Mouse (Mus musculus) heart, postnatal 0 days (tissue): Measurements from ENCODE around the gene Pard3.

Source experiments
- CTCF ChIP-seq: IDR thresholded peaks from 2 replicates; pipeline ENCODE4 v1.5.1; 2016; ENCODE audit warnings: antibody characterized with exemption, control low read depth, low read depth
- EP300 ChIP-seq: IDR thresholded peaks from 2 replicates; pipeline ENCODE4 v1.6.1; 2016; ENCODE audit warnings: antibody characterized with exemption, low read depth

DNA sequence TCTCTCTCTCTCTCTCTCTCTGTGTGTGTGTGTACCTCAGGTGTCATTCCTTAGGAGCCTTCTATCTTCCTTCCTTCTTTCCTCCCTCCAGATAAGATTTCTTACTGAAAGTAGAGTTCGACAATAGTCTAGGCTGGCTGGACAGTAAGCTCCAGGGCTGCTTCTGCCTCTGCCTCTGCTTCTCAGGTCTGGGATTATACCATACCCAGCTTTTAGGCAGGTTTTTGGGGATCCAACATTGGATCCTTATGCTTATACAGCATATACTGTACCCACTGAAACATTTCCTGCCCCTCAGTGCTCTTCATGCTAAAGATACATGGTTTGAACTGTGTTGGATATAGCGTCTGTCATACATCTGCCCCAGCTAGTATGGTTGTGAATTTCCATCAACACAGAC is 536.9 kb downstream of the Pard3 start:
- TF ChIP-seq CTCF (no peak), EP300 (no peak)
